Mouse (Mus musculus) brain, embryonic 14.5 days (tissue): ENCODE results near the gene Ulk3. TPM values are rescaled to one million over a fixed set of nuclear protein-coding genes. Genes with fewer than 3 reads are reported as not detected.

Source experiments
- DNase-seq: peaks from one replicate; pipeline ENCODE4 v3.0.0-alpha.2; 2011; ENCODE audit warnings: low read depth
- CTCF ChIP-seq: fragments of 200-500 bp; IDR thresholded peaks from 2 replicates; pipeline ENCODE4 v1.5.1; 2012; ENCODE audit warnings: inconsistent platforms, mild to moderate bottlenecking, moderate library complexity, borderline replicate concordance; ENCODE audit not compliant: insufficient read depth, insufficient read length; ENCODE audit errors: extremely low read depth
- POLR2A ChIP-seq: fragments of 200-500 bp; IDR thresholded peaks from 2 replicates; pipeline ENCODE4 v1.6.1; 2012; ENCODE audit warnings: mild to moderate bottlenecking, inconsistent platforms, borderline replicate concordance; ENCODE audit not compliant: poor library complexity, insufficient read depth, insufficient read length, severe bottlenecking; ENCODE audit errors: extremely low read depth
- polyA plus RNA-seq: library from polyadenylated mRNA; depleted of rRNA; stranded (reverse); fragments of >200 nt; gene quantifications from 2 replicates; pipeline ENCODE4 v1.2.3, GENCODE M21; 2012

Ulk3 gene
- polyA plus RNA-seq, 1 experiment = 42.1 TPM

DNA sequence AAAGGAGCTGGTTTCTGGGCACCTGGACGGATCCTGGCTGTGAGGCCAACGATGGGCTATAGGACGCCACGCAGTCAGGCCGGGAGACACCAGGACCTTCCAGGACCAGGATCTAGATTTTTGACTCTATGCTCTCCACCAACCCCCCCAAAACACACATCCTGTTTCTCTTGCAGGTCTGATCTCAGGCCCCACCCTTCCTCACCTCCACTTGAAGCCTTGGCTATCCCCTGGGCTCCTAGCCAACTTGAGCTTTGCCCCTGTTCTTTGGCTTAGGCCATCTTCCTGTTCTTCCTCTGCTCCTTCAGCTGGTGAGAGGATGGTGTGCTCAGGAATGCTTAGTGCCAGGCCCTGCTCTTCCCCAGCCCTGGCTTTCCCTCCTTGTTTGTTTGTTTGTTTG is 31.4 kb downstream of the Ulk3 start, which contains the start of gene Lman1l:
TSS of gene Lman1l (minus strand) at position 101 of the 400 bp plus-strand sequence.
- no peak for DNase-seq
- TF ChIP-seq CTCF (no peak), POLR2A (no peak)

DNA sequence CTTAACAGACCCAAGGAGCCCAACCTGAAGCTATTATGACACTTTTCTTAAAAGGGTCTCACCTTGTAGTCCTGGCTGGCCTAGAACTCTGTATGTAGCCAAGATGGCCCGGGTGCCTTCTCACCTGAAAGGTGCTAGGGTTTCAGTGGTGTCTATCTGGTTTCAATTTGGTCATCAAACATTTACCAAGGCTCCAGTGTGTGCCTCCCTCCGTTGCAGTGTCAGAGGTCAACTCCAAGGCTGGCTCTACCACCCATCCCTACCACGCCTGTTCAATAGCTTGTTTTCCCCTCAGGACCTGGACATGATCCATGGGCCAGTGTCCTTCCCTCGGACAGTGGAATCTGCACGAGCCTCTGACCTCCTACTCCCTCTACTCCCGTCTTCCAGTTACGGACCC is 35.0 kb downstream of the Ulk3 start:
- TF ChIP-seq CTCF (no peak), POLR2A (no peak)

GRCm38 (mm10) chr9:57625674-57626500 is 36.6 kb downstream of the Ulk3 start:
- DNase-seq = no peak
- TF ChIP-seq POLR2A (no peak), CTCF (no peak)

More for the DNA sequence above, 35.0 kb downstream of the Ulk3 start:
- DNase-seq = no peak

DNA sequence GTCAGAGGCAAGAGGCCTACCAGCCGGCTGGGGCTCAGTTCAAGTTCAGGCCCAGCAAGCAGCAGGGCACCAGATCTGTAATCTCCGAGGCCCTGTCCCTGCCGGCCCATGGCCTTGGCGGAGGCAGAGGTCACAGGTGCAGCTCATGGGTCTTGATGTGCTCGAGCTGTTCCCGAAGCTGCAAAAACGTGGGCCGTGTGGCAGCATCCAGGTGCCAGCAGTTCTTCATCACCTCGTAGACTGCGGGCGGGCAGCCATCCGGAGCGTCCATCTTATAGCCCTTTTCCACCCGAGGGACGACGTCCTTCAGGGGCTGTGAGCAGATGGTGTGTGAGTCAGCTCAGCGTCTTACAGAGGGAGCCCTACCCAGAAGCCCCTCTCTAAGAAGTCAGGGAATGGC is 37.9 kb downstream of the Ulk3 start:
- no peak for DNase-seq
- TF ChIP-seq POLR2A = no peak
- TF ChIP-seq CTCF = no peak

DNA sequence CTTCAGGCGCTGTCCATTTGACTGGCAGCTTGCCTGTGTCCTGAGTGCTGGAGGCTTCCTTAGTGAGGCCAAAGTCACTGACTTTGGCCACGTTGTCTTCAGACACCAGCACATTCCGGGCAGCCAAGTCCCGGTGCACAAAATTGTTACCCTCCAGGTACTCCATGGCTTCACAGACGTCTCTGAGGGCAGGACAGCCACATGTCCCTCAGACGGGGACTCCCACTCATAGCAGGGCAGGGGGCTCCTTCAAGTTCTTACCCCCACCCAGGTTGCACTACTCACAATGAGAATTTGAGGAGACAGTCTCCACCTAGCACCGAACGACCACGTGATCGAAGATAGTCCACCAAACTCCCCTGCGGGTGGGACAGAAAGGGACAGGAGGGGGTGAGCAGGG is 38.6 kb downstream of the Ulk3 start:
- TF ChIP-seq POLR2A (no peak), CTCF (no peak)
- no peak for DNase-seq

- no peak for DNase-seq
- TF ChIP-seq CTCF (no peak), POLR2A (no peak)
Observed at GRCm38 (mm10) chr9:57628717-57629116, 39.5 kb downstream of the Ulk3 start.

- DNase-seq = peak; percentile 72
- peak; percentile 99 for TF ChIP-seq CTCF
- no peak for TF ChIP-seq POLR2A
Observed at GRCm38 (mm10) chr9:57629118-57629874, 40.0 kb downstream of the Ulk3 start.

- TF ChIP-seq CTCF (no peak), POLR2A (no peak)
- DNase-seq = peak; percentile 46
Observed at GRCm38 (mm10) chr9:57633481-57634024, 44.3 kb downstream of the Ulk3 start.

- TF ChIP-seq POLR2A (no peak), CTCF (no peak)
- no peak for DNase-seq
Observed at GRCm38 (mm10) chr9:57637272-57637671, 48.0 kb downstream of the Ulk3 start.

DNA sequence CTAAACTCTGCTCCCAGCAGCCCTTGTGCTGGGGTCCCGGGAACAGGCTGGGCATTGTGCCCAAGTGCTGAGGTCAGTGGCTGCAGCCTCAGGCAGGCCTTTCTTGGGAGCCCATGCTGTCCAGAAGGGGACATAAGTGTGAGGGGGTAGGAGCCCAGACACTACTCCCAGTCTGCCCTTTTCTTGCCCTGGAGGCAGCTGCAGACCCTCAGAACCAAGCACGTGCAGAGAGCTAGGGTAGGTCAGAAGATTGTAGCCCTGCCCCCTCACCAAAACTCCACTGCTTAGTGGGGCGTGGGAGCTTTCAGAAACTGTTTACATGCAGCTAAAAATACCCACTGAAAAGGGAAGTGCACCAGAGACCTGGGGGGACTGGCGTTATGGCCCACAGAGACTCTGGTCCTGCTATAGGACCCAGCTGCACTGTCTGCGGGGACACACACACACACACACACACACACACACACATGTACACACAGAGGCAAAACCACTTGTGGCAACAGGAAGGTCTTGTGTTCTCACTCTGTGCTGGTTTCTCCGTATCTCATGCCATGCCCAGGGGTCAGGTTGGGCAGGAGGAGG is 48.6 kb downstream of the Ulk3 start:
- TF ChIP-seq POLR2A = no peak
- TF ChIP-seq CTCF = no peak
- DNase-seq = peak; percentile 51
